Mouse (Mus musculus) thymus, postnatal 36 days (tissue): Measurements from ENCODE around the gene Chst5.

Experiments used
- DNase-seq, 2 experiments: peaks; one replicate each; pipeline ENCODE4 v3.0.0; 2022; ENCODE audit warnings: mixed read lengths in 2 of 2

The Chst5 gene

GRCm38 (mm10) chr8:111929648-111930344, 19.5 kb upstream of the Chst5 start:
- DNase-seq, result no peak

GRCm38 (mm10) chr8:111924976-111925375, 14.7 kb upstream of the Chst5 start:
- no peak for DNase-seq

GRCm38 (mm10) chr8:111923383-111923804, 13.1 kb upstream of the Chst5 start:
- peak; percentile 22 for DNase-seq

GRCm38 (mm10) chr8:111920971-111921370, 10.7 kb upstream of the Chst5 start:
- no peak for DNase-seq

GRCm38 (mm10) chr8:111919663-111920062, 9.4 kb upstream of the Chst5 start:
- no peak for DNase-seq

GRCm38 (mm10) chr8:111912860-111913432, 2.7 kb upstream of the Chst5 start:
- no peak for DNase-seq

GRCm38 (mm10) chr8:111911572-111911971, 1.3 kb upstream of the Chst5 start:
- no peak for DNase-seq

- DNase-seq, result no peak
These were observed 4.6 kb downstream of the Chst5 start for GRCm38 (mm10) chr8:111905500-111906121.

- DNase-seq, result no peak
These were observed 8.2 kb downstream of the Chst5 start for GRCm38 (mm10) chr8:111902080-111902479.

GRCm38 (mm10) chr8:111898586-111898985, 11.7 kb downstream of the Chst5 start:
- no peak for DNase-seq

GRCm38 (mm10) chr8:111894955-111895354, 15.3 kb downstream of the Chst5 start:
- no peak for DNase-seq

GRCm38 (mm10) chr8:111892615-111893014, 17.6 kb downstream of the Chst5 start:
- no peak for DNase-seq

- DNase-seq, result no peak
These were observed 18.3 kb downstream of the Chst5 start for GRCm38 (mm10) chr8:111891983-111892382.

- DNase-seq, result no peak
These were observed 19.3 kb downstream of the Chst5 start for GRCm38 (mm10) chr8:111890911-111891303.

- no peak for DNase-seq
These were observed 20.0 kb downstream of the Chst5 start for GRCm38 (mm10) chr8:111889931-111890910.

GRCm38 (mm10) chr8:111888091-111888650, 22.1 kb downstream of the Chst5 start:
- no peak for DNase-seq

GRCm38 (mm10) chr8:111887479-111887878, 22.8 kb downstream of the Chst5 start:
- no peak for DNase-seq

GRCm38 (mm10) chr8:111883615-111884014, 26.6 kb downstream of the Chst5 start:
- no peak for DNase-seq

GRCm38 (mm10) chr8:111881591-111881990, 28.7 kb downstream of the Chst5 start:
- DNase-seq, result peak; percentile 33 to 41

GRCm38 (mm10) chr8:111877711-111878110, 32.5 kb downstream of the Chst5 start:
- DNase-seq, result no peak

- DNase-seq, result peak; percentile 97
These were observed 33.8 kb downstream of the Chst5 start, which contains the start of gene Tmem170 for GRCm38 (mm10) chr8:111876355-111876948. TSS of gene Tmem170 (minus strand) at chr8:111876750.

- DNase-seq, result peak; percentile 10 to 22
These were observed 34.5 kb downstream of the Chst5 start for GRCm38 (mm10) chr8:111875758-111876157.
